Mouse (Mus musculus) T-cell, adult 2 months (primary cell): ENCODE results near the gene Ttc34.
A peak's percentile ranks its signal among the peaks of the same experiment; 100 is the strongest.

Experiments
- DNase-seq: peaks from one replicate; pipeline ENCODE4 v3.0.0; 2022; ENCODE audit warnings: low spot score

Gene Ttc34

DNA sequence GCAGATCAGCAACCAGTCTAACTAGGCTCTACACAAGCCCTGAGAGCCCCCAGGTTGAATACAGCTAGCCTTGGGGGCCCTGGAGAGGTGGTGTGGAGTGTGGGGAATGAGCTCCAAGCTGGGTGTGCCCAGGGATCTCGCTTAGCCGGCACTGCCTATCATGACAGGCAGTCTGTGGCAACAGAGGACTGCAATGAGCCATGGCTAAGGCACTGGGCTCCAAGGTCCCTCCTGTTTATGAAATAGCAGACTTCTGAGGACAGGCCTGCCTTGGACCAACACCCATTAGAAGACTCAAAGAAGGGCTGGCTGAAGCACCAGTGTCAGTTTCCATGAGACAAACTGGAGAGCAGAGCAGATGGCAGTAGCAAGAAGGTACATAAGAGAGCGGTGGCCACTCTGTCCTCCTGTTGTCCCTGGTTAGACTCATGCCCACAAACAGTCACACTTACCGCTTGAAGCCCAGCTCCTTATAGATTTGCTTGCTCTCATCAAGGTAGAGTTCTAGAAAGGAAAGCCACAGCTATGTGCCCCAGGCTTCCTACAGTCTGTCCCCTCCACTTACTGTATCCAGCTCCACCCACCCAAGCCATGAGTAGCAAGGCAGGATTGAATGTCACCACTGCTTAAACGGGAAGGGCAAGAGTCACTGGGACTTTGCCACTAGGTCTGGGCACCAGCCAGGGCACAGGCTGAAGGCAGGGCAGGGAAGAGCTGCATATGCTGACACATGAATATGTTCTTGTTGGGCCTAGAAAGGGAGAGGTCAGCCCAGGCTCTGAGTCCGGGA lies 60.6 kb downstream of the Ttc34 start:
- DNase-seq = no peak

GRCm38 (mm10) chr4:154898506-154899446 lies 61.5 kb downstream of the Ttc34 start, which contains the start of gene Fam213b:
Gene Fam213b (minus strand): TSS chr4:154899135.
- DNase-seq = peak; percentile 58

DNA sequence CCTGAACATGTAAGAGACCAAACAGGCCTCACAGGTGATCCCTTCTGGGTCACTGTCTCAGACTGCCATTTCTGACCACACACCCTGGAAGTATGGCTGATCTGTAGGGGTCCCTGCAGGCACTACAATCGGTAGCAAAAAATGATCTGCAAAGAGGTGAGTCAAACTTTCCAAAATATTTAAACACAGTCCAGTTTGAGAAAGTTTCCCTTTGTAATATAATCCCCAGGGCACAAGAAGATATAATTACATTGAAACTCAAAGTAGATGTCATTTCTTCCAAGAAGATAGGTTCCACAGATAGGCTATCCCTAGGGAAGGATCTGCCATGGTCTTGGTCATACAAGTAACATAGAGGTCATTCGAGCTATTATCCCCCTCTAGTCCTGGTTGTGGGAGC lies 65.1 kb downstream of the Ttc34 start:
- DNase-seq = no peak

- DNase-seq = peak; percentile 87
These were observed 67.2 kb downstream of the Ttc34 start for GRCm38 (mm10) chr4:154904185-154905071.

- DNase-seq = peak; percentile 66
These were observed 70.6 kb downstream of the Ttc34 start for GRCm38 (mm10) chr4:154907833-154908232.

DNA sequence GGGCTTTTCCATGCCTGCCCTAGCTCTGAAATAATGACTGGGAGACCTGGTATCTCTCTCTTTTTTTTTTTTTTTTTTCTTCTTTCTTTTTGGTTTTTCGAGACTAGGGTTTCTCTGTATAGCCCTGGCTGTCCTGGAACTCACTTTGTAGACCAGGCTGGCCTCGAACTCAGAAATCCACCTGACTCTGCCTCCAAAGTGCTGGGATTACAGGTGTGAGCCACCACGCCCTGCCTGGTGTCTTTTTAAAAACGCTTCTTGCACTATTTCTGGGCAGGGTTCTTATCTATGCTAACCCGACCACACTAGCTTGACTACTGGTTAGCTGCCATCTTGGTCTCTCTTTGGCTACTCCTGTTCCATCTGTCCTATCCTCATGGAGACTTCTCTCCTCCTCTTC lies 71.2 kb downstream of the Ttc34 start:
- no peak for DNase-seq

GRCm38 (mm10) chr4:154910606-154911522 lies 73.6 kb downstream of the Ttc34 start:
- no peak for DNase-seq

DNA sequence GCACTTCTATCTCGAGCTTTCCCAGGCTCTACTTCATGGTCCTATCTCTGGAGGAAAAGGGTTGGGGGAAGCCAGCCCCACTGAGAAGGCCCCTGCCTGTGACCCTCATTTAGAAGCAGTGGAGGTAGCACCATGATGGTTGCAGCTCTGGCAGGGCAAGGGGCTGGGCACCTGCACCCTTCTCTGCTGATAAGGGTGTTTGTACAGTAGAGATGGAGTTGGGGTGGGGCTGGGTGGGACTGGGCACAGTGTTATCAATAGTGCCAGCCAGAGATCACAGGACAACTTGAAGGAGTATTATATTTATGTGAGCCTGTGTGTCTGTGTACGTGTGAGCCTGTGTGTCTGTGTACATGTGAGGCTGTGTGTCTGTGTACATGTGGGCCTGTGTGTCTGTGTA lies 74.4 kb downstream of the Ttc34 start:
- no peak for DNase-seq

GRCm38 (mm10) chr4:154913845-154914244 lies 76.6 kb downstream of the Ttc34 start:
- no peak for DNase-seq

DNA sequence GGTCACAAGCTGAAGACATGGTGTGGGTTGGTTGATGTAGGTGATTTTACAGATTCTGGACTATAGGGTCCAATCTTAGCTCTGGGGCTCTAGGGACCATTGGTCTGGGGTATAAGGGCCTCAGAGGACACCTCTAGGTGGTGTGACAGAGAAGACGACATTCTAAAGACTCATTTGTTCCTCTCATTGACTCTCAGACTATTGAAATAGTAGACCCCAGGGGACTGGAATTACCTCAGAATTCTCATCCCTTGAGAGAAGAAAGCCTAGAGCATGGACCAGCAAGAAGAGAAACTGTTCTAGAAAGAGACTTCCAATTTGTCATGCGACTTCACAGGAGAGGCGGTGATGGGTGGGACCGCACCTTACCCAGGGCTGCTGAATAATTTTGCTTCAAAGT lies 77.0 kb downstream of the Ttc34 start:
- DNase-seq = no peak

DNA sequence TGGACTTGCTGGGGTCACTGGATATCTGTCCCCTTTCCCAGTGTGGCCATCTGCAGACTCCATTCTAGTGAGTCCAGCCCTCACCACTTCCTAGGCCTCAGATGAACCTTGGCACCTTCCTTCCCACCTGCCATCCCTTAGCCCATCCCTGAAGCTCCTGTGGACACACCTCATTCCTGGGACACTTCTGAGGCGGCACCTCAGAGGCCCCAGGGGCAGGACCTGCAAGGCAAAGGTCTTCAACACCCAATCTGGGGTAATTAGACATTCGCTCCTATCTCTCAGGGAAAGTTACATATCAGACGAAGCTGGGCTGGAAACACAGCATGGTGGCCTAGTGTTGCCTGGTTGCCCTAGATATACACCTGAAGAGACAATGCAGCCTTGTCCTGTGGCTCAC lies 77.4 kb downstream of the Ttc34 start:
- no peak for DNase-seq

DNA sequence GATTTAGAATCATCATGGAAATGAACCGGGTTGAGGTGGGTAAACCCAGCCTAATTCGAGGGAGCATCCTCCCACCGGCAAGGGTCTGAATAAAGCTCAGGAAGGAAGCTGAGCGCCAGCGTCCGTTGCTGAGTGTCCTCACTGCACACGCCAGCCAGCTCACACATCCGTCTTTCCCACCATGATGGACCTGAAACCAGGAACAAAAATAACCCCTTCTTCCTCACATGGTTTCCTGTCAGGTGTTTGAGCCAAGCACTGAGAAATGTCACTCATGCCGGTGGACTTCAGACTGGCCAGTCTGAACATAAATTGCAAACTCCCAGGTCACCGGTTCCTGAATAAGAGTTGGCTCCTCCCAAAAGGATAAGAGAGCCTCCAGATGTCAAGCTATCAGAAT lies 78.0 kb downstream of the Ttc34 start:
- DNase-seq = no peak

GRCm38 (mm10) chr4:154916662-154917061 lies 79.4 kb downstream of the Ttc34 start:
- DNase-seq = no peak
